Mouse (Mus musculus) myocyte (in vitro differentiated cells): ENCODE measurements around the gene Rad51b.

Experiments used
- MYOG ChIP-seq, 3 experiments: IDR thresholded peaks; one replicate each; pipeline ENCODE4 v1.6.1; 2011; ENCODE audit warnings: control low read depth in 2 of 3, low read depth in 2 of 3, mild to moderate bottlenecking in 2 of 3; ENCODE audit not compliant: insufficient read length in 2 of 3, control insufficient read depth in 1 of 3, insufficient read depth in 1 of 3
- POLR2A ChIP-seq: IDR thresholded peaks from one replicate; pipeline ENCODE4 v1.6.1; 2011; ENCODE audit warnings: low read depth, mild to moderate bottlenecking, control low read depth, moderate library complexity; ENCODE audit not compliant: insufficient read length

GRCm38 (mm10) chr12:79305131-79305530 is 8.0 kb downstream of the Rad51b start:
- TF ChIP-seq POLR2A = no peak
- no peak for TF ChIP-seq MYOG (IDR thresholded peaks at IDR 0.05; ENCODE audit: control insufficient read depth in 1 of 3, insufficient read depth in 1 of 3, insufficient read length in 2 of 3, low read depth in 2 of 3)
